Mouse (Mus musculus) inflammation-experienced regulatory T-cells, adult 6 months (primary cell): ENCODE results near the gene Hhat. TPM values are rescaled to one million over a fixed set of nuclear protein-coding genes. Genes with fewer than 3 reads are reported as not detected.
A peak's percentile ranks its signal among the peaks of the same experiment; 100 is the strongest.

Experiments used
- ATAC-seq: one replicate; pipeline ENCODE4 v1.8.0; 2017
- polyA plus RNA-seq, 3 experiments: library from polyadenylated mRNA; unstranded; fragments of 100-300 nt; shearing (Covaris generic); gene quantifications; one replicate each; pipeline ENCODE4 v1.2.1; 2017

The Hhat gene
- polyA plus RNA-seq, 3 experiments from 2014 or later, result 0.84 to 2.9 (median 2.8) TPM

DNA sequence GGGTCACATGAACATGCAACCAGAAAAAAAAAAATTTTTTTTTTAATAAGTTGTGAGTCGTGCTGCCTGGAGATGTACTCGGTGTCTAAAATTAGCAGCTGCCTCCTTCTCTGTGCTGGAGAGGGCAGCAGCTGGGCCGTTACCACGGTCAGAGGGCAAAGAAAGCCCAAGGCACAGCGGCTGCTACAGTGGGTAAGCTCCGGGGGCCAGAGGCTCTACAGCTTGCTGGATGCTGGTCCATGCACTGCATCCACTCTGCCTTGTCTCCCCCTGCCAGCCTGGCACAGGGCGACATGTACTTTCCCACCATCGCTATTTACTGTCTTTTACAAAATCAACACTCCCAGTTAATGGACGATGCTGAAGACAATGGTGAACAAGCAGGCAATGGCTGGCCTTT, 226.9 kb downstream of the Hhat start:
- no peak for ATAC-seq

DNA sequence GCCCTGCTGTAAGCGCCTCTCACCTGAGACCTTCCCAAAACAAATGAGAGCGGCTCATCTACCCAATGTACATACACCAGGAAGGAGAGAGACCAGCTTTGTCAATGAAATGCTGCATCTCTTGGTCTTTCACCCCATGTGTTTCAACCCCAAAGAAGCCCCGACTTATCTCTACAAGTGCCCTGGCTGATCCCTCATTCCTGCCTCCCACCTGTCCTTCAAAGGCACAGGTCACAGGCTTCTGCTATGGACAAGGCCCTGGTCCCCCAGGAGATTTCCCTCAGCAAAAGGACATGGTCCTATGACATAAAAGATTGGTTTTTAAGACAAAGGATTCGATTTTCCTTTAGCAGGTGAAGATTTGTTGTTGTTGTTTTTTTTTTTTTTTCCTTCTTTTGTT, 227.3 kb downstream of the Hhat start:
- ATAC-seq, result no peak

- ATAC-seq, result no peak
Measured at GRCm38 (mm10) chr1:192542093-192542492, 228.9 kb downstream of the Hhat start.

DNA sequence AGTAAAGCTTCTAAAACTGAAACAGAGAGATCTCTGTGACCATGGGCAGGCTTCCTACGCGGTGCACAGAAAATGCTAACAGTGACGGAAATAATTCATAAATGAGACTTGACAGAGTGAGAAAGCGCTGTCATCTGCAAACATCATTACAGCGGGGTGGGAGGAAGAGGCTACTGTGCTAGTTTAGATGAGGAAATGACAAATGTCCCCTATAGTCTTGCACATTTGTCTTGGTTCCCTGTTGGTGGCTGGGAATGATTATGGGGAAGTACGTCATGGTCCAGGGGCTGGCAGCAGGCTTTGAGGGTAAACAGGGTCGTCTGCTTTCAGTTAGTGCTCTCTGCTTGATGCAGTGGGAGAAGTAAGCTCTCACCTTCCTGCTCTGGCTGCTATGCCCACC, 233.9 kb downstream of the Hhat start:
- ATAC-seq, result peak; percentile 57

DNA sequence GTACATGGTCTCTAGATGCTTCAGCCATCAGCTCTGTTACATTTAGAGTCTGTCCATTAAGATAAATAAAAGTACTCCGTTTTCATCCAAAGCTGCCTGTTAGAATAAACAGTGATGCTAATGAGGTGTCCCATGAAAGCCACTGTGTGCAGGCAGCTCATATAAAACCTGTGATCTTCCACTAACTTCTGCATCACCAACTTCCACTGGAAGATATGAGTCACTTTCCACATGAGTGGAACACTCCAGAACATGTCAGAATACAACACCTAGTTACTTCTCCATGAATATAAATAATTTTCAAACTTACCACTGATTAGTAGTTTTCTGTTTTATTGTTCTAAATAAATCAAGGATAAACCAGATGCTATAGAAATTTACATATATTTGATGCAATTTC, 234.6 kb downstream of the Hhat start:
- ATAC-seq, result peak; percentile 60

- no peak for ATAC-seq
Measured at GRCm38 (mm10) chr1:192533016-192533415, 238.0 kb downstream of the Hhat start.

GRCm38 (mm10) chr1:192532212-192532611, 238.8 kb downstream of the Hhat start:
- ATAC-seq, result peak; percentile 22

- ATAC-seq, result no peak
Measured at GRCm38 (mm10) chr1:192531490-192532146, 239.4 kb downstream of the Hhat start.

GRCm38 (mm10) chr1:192525711-192526350, 245.2 kb downstream of the Hhat start:
- ATAC-seq, result no peak

DNA sequence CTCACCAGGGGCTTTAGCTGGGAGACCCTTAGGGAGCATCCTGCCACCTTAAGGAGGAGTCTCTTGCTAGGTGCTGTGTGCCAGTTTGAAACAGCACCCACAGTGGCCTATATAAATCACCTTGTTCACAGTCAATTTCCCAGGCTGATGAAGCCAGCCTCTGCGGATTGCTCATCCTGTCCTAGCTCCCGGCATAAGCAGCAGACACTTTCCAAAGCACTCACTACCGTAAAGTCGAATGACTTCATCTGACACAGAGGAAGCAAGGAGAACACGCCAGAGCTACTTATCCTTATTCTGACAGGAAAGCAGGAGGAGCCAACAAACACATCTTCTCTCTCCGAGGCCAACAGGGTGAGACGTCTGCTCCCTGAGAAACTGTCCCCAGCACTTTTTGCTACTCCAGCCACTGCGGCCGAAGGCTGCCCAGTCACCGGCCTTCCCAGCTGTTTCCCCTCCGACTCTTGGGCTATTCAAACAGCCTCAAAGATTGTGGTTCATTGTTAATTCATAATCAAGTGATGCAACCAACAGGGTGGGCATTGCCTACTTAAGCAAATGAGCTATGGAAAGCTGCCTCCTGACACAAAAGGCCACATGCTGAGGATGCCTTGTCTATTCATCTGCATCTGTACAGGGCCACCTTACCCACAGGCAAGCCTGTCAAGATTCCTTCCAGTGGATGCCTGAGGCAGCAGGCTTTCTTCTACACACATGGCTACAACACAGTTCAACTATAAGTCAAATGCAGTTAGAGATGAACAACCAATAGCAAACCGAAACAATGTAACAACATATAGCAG, 248.4 kb downstream of the Hhat start:
- ATAC-seq, result no peak

DNA sequence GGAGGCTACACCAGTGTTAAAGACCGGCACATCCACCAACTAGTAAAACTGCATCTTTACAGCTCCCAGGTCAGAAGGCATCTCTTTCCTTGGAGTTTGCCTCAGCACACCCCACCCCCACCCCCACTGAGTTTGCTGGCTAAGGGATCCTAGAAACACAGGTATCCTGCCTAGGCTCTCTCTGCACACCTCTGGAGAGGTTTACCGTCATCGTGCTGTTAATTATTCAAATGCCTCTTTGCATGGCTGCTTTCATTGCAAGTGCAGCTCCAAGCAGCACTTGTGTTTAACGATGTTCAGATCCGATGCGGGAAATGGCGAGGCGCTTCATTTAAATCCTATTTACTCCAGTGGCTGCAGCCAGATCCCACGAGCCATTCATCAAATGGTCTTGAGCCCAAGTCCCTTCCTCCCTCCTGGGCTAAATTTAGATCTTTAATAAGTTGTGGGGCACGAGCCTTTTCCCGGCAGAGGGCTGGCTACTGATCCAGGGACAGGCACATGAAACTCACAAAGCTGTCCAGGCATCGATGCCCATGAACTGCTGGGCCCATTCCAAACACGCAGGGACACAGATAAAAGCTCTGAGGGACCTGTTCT, 250.1 kb downstream of the Hhat start:
- ATAC-seq, result no peak

GRCm38 (mm10) chr1:192519713-192520112, 251.3 kb downstream of the Hhat start:
- no peak for ATAC-seq

DNA sequence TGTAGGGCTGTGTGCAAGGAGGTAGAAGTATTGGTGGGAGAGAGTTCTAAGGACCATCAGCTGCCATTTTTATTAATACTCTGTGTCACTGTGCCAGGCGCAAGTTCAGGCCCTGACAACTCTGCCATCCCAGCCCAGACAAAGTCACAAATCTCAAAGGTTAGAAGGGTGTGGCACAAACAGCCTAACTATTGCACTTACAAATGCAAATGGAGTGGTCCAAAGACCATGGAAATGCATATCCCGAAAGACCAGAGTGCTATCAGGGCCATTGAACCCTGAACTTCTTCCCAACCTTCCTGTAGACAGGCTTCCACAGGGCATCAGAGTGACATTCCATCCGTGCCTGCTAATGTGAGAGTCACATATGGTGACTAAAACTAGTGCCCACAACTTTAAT, 255.7 kb downstream of the Hhat start:
- no peak for ATAC-seq

GRCm38 (mm10) chr1:192512821-192513220, 258.2 kb downstream of the Hhat start:
- no peak for ATAC-seq

- no peak for ATAC-seq
Measured at GRCm38 (mm10) chr1:192503651-192504050, 267.4 kb downstream of the Hhat start.

DNA sequence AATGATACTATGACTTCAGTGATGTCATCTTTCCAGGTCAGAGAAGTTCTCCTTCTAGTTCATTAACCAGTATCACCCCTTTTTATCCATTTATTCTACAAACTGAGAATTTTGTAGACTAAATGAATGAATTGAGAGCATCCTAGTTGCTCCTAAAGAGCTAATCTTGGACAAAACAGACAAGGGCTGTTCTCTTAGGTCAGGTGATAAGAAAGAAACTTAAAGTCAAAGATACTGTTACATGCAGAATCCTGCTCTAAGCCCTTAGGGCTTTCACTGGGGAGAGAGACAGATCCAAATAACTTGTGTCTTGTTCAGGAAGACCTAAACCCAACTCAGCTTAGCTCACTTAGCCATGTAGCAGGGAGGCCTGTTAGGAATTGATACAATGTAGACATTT, 268.2 kb downstream of the Hhat start:
- no peak for ATAC-seq

GRCm38 (mm10) chr1:192502016-192502415, 269.0 kb downstream of the Hhat start:
- ATAC-seq, result no peak

DNA sequence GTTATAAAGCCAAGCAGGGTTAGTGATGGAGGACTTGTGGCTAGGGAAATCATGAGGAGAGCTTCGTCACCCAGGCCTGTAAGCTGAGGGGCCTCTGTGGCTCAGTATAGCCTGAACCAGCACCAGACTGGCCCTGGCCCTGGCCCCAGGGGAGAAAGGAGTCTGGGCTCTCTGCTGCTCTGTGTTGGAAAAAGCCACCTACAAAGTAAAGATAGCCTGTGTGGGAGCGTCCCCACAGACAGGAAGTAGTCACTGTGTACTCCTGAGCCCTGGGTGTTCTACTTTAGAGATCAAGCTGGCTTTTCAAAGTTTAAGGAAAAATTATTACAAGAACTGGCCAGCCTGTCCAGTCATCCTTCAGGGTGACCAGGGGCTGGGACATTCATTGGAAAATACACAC, 273.5 kb downstream of the Hhat start:
- ATAC-seq, result no peak

DNA sequence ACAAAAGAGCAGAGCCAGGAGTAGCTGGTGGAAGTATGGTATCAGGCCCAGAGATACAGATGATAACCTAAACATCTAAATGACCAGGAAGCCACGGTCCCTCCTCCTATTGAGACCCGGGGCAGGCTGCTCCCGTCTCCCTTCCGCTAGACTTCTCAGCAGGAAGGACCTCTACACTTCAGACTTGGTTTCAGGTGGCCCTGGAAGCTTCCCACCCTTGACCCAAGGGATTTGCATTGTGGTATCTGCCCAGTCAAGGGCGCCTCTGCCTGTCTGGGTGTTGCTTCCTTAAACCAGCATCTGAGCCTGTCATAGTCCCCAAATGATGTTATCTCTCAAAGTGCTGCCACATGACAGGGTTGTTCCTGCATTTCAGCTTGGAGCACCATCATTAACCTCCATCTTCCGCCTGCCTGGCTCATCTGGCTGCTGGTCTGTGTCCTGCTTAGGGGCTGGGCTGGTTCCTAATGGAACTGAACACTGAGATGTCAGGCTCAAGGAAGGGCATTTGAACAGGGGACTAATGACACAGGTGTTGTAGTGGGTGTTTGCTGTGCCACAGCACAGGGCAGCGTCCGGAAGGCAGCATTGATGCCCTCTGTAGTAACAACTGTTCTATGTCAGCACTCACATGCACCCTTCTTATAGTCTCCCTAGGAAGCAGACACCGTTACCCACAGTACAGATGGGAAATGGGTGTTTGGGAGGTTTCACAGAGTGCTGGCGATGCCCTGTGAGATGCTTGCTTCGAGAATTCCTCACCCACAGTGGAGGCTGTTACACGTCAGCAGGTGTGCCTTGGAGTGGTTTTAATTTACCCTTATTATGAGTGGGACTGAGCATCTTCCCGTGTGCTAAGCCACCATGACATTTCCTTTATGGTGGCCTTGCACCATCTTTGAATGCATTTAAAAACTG, 280.9 kb downstream of the Hhat start:
- no peak for ATAC-seq

DNA sequence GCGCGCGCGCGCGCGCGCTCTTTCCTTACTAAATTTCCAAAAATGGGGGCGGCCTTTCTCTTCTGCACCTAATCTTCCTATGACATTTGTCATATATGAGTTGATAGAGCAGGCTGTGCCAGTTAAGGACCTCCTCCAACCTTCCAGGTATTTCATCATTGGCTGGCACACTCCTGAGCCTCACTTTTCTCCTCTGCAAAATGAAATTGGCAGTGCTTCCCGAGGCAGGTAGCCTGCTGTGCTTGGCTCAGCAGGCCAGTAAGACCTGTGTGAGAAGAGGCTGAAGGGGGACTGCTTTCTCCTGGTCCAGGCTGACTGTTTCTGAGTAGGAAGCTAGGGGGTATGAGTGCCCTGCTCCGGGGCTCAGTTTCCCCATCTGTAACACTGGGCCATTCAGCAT, 283.5 kb downstream of the Hhat start:
- ATAC-seq, result no peak

- no peak for ATAC-seq
Measured at GRCm38 (mm10) chr1:192485030-192485429, 286.0 kb downstream of the Hhat start.

DNA sequence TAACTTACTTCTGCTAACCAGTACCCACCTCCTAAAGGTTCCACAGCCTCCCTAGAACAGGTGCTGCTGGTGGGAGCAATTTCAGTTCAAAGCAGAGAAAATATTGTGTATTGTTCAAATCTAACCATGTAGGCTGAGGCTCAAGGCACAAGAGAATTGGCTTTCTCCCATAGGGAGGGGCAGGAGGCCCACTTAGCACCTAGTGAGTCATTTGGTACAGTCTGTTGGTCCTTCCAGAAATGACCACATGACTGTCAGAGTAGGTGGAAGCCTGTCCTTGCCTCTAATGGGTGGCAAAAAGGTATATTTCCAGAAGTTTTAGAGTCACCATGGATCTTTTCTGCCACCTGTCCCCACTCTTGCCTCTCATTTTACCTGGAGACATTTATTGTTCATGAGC, 289.6 kb downstream of the Hhat start:
- no peak for ATAC-seq
